Mouse (Mus musculus): ENCODE results near the gene Gucy1b2. TPM values are rescaled to one million over a fixed set of nuclear protein-coding genes. Genes with fewer than 3 reads are reported as not detected.

Gucy1b2 gene
- polyA plus RNA-seq (2012; ENCODE audit: insufficient read depth, insufficient read length, missing spikeins), result not detected in 2 replicates

GRCm38 (mm10) chr14:62456239-62456747 lies at the start of gene Gucy1b2:
TSS of gene Gucy1b2 (minus strand) at chr14:62456289.
- no peak within 1 kb of the TSS for H3K27ac ChIP-seq (replicated peaks; ENCODE audit: low read depth, low read length)
- no peaks in the 10 kb centered on the region for H3K4me1 ChIP-seq (ENCODE audit: control insufficient read depth, insufficient read depth, insufficient read length, low read length)
- no peak within 1 kb of the TSS for H3K4me3 ChIP-seq (ENCODE audit: insufficient read depth, low read depth, low read length)

DNA sequence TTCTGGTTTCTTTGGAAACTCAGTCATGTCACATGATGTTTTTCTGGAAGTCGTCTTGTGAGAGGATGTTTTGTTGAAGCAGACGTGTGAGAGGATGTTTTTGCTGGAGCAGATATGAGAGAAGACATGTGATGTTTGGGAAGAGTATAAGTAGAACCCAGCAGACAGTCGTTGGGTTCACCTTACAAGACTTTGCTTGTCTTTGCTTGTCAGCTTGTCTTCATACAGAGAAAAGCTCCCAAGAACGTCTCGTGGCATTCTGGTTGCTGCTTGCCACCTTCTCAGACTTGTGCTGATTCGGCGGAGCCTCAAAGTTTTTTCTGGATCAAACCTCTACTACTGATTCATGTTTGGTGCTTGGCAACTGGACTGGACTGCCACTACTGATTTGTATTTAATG lies 41.3 kb upstream of the Gucy1b2 start:
- H3K4me3 ChIP-seq (ENCODE audit: insufficient read depth, low read depth, low read length), result no peak overlapping the region
- 0 out of 2 replicates have a peak overlapping the region, but pooled peaks have one; percentile 31 for H3K27ac ChIP-seq (replicated peaks; ENCODE audit: low read depth, low read length)
- H3K4me1 ChIP-seq (ENCODE audit: control insufficient read depth, insufficient read depth, insufficient read length, low read length), result no peaks in the 10 kb centered on the region

DNA sequence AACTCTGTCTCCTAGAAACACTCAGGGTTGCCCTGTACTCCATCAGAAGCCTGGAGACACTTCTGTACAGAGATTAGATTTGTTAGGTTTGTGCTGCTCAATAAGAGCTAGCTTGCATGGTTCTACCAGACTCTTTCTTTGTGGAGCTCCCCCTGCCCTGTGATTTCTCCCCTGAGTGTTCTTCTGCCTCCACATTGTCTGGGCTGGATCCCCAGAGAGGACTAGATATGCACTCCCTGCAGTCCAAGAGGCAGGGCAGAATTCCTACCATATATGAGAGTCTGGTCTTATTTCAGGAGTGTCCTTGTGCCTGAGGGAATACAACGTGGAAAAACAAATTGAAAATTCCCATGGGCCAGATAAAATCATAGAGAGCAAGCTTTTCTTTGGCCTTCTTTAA lies 40.4 kb upstream of the Gucy1b2 start:
- Histone ChIP-seq H3K4me3 (ENCODE audit: insufficient read depth, low read depth, low read length) (no peak overlapping the region), H3K27ac (replicated peaks; ENCODE audit: low read depth, low read length) (0 out of 2 replicates have a peak overlapping the region, but pooled peaks have one; percentile 46), H3K4me1 (ENCODE audit: control insufficient read depth, insufficient read depth, insufficient read length, low read length) (no peaks in the 10 kb centered on the region)

GRCm38 (mm10) chr14:62493456-62493855 lies 37.4 kb upstream of the Gucy1b2 start:
- H3K4me1 ChIP-seq (ENCODE audit: control insufficient read depth, insufficient read depth, insufficient read length, low read length), result no peaks in the 10 kb centered on the region
- H3K4me3 ChIP-seq (ENCODE audit: insufficient read depth, low read depth, low read length), result no peak overlapping the region
- no peak overlapping the region for H3K27ac ChIP-seq (replicated peaks; ENCODE audit: low read depth, low read length)

GRCm38 (mm10) chr14:62492196-62492850 lies 36.2 kb upstream of the Gucy1b2 start:
- H3K4me3 ChIP-seq (ENCODE audit: insufficient read depth, low read depth, low read length), result no peak overlapping the region
- no peaks in the 10 kb centered on the region for H3K4me1 ChIP-seq (ENCODE audit: control insufficient read depth, insufficient read depth, insufficient read length, low read length)
- H3K27ac ChIP-seq (replicated peaks; ENCODE audit: low read depth, low read length), result no peak overlapping the region

GRCm38 (mm10) chr14:62488270-62488669 lies 32.2 kb upstream of the Gucy1b2 start:
- H3K27ac ChIP-seq (replicated peaks; ENCODE audit: low read depth, low read length), result no peak overlapping the region
- H3K4me1 ChIP-seq (ENCODE audit: control insufficient read depth, insufficient read depth, insufficient read length, low read length), result no peaks in the 10 kb centered on the region
- H3K4me3 ChIP-seq (ENCODE audit: insufficient read depth, low read depth, low read length), result no peak overlapping the region

DNA sequence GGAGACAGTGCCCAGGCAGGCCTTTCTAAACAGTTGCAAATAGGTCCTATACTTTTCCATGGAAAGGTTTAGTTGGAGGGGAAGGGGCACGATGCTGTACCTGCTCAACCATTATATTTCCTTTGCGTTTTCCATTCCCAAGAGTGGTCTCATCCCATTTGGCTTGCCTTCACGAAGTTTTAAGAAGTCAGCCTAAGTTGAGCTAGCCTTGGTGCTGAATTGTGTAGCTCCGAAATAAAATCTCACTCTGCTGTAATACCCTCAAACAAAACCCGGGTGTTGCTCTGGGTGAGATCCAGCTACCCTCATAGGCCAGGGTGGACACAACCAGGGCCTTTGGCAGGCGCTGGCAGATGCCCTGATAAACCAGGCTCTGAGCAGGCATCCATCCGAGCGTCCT lies 25.3 kb upstream of the Gucy1b2 start:
- Histone ChIP-seq H3K4me3 (ENCODE audit: insufficient read depth, low read depth, low read length) (no peak overlapping the region), H3K4me1 (ENCODE audit: control insufficient read depth, insufficient read depth, insufficient read length, low read length) (no peaks in the 10 kb centered on the region), H3K27ac (replicated peaks; ENCODE audit: low read depth, low read length) (no peak overlapping the region)

- Histone ChIP-seq H3K27ac (replicated peaks; ENCODE audit: low read depth, low read length) (no peak overlapping the region), H3K4me3 (ENCODE audit: insufficient read depth, low read depth, low read length) (no peak overlapping the region), H3K4me1 (ENCODE audit: control insufficient read depth, insufficient read depth, insufficient read length, low read length) (no peaks in the 10 kb centered on the region)
These were observed 23.3 kb upstream of the Gucy1b2 start for GRCm38 (mm10) chr14:62479395-62479794.

GRCm38 (mm10) chr14:62474481-62474880 lies 18.4 kb upstream of the Gucy1b2 start:
- H3K27ac ChIP-seq (replicated peaks; ENCODE audit: low read depth, low read length), result no peak overlapping the region
- H3K4me3 ChIP-seq (ENCODE audit: insufficient read depth, low read depth, low read length), result no peak overlapping the region
- H3K4me1 ChIP-seq (ENCODE audit: control insufficient read depth, insufficient read depth, insufficient read length, low read length), result no peaks in the 10 kb centered on the region

DNA sequence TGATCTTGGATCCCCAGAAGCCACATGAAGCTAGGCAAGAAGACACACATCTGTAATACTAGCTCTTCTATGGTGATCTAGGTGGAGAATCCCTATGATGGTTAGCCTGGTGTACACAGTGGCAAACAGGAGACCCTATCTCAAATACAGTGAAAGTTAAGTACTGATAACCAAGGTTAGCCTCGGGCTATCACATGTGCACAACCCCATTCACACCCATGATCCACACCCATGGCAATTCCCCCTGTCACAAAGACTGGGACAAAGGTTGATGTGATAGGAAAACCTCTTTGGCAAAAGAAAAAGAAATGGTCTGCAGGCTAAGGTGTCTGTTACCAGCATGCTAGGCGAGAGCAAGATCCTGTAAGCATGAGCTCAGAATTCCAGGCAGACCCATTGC lies 16.0 kb upstream of the Gucy1b2 start:
- Histone ChIP-seq H3K4me1 (ENCODE audit: control insufficient read depth, insufficient read depth, insufficient read length, low read length) (no peaks in the 10 kb centered on the region), H3K4me3 (ENCODE audit: insufficient read depth, low read depth, low read length) (no peak overlapping the region), H3K27ac (replicated peaks; ENCODE audit: low read depth, low read length) (no peak overlapping the region)

DNA sequence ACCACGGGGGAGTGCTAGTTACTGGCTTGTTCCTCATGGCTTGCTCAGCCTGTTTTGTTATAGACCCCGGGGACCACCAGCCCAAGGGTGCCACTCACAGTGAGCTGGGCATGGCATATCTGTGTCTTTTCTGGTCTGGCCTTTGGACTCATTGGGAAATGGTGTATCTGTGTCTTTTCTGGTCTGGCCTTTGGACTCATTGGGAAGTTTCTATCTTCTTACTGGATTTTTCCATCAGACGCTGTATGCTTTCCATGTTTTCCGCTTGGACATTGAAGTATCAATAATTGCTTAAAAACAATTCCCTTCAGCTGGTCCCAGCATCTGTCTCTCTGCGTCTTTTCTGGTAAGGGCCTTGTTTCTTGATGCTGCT lies 12.7 kb upstream of the Gucy1b2 start:
- Histone ChIP-seq H3K27ac (replicated peaks; ENCODE audit: low read depth, low read length) (no peak overlapping the region), H3K4me3 (ENCODE audit: insufficient read depth, low read depth, low read length) (no peak overlapping the region), H3K4me1 (ENCODE audit: control insufficient read depth, insufficient read depth, insufficient read length, low read length) (no peaks in the 10 kb centered on the region; the same call in 1 of the 2 replicates)

DNA sequence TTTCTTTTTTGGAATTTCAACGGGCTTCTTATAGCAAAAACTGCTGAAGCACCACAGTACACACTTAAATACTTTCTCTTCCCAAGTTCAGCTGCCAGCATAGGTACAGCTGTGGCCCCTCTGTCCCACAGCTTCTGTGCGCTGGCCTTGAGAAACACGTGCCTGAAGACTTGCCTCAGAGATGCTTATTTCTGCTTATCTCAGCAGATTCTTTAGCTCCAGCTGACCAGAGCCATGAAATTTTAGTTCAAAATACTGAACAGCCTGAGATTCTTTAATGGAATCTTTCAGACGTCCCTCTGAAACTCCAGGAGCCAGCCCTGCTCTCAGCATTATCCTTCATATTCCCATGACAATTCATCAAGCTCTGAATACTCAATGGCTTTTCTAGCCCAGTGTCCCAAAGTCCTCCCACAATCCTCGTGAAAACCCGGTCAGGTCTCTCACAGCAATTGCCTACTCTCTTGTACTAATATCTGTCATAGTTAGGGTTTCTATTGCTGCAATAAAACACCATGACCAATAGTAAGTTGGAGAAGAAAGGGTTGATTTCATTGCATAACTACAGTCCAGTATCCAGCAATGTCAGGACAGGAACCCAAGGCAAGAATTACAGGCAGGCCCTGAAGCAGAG lies 12.1 kb upstream of the Gucy1b2 start:
- no peak overlapping the region for H3K4me3 ChIP-seq (ENCODE audit: insufficient read depth, low read depth, low read length)
- H3K4me1 ChIP-seq (ENCODE audit: control insufficient read depth, insufficient read depth, insufficient read length, low read length), result no peaks in the 10 kb centered on the region; the same call in 1 of the 2 replicates
- H3K27ac ChIP-seq (replicated peaks; ENCODE audit: low read depth, low read length), result no peak overlapping the region

DNA sequence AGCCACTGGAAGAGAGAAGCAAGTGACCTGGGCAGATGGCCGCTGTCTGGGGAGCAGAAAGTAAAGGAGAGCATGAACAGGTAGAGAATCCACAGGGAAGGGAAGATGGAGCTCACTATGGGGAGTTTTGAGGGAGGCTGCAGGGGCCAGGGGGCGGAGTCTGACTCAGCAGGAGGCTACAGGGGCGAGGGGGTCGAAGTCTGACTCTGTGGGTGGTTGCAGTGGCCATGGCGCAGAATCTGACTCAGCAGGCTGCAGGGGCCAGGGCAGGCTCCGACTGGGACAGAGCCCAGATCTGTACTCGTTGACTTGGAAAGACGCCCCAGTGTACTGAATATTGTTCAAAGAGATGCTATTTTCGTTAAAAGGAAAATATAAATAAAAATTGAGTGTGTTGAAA lies 8.9 kb upstream of the Gucy1b2 start:
- no peaks in the 10 kb centered on the region; the same call in 1 of the 2 replicates for H3K4me1 ChIP-seq (ENCODE audit: control insufficient read depth, insufficient read depth, insufficient read length, low read length)
- no peak overlapping the region for H3K4me3 ChIP-seq (ENCODE audit: insufficient read depth, low read depth, low read length)
- no peak overlapping the region for H3K27ac ChIP-seq (replicated peaks; ENCODE audit: low read depth, low read length)

- Histone ChIP-seq H3K4me1 (ENCODE audit: control insufficient read depth, insufficient read depth, insufficient read length, low read length) (no peaks in the 10 kb centered on the region), H3K27ac (replicated peaks; ENCODE audit: low read depth, low read length) (no peak overlapping the region), H3K4me3 (ENCODE audit: insufficient read depth, low read depth, low read length) (no peak overlapping the region)
These were observed 3.5 kb upstream of the Gucy1b2 start for GRCm38 (mm10) chr14:62459541-62459940.

- Histone ChIP-seq H3K4me1 (ENCODE audit: control insufficient read depth, insufficient read depth, insufficient read length, low read length) (no peaks in the 10 kb centered on the region), H3K27ac (replicated peaks; ENCODE audit: low read depth, low read length) (no peak overlapping the region), H3K4me3 (ENCODE audit: insufficient read depth, low read depth, low read length) (no peak overlapping the region)
These were observed 1.5 kb upstream of the Gucy1b2 start for GRCm38 (mm10) chr14:62457420-62458181.
